20 mouse cellular contexts compared by ENCODE assay signal in the genomic region with DNA sequence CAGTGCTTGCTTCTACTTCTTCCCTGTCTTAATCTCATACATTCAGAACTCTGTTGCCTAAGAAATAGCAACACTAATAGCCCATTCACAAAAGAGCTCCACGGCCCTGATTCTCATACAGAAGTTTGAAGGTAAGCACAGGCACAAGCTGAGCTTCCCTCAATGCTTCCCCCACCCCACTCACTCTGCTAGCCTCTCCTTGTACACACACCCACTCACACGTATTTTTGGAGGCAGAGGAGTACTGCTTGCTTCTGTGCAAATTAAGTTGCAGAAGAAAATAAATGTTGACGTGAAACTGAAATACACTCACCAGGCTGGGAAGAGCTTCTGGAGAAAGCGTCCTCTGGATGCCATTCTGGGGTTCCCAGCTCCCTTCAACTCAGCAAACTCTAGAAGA.
DNase-seq lines count a peak whose midpoint lies in the region; ATAC-seq and TF ChIP-seq lines count a peak whose summit lies in the region.
"Had no signal": no experiment of that assay in that cellular context is flagged by ENCODE, and none has a peak within 500 bp of the region (broad histone marks: within the 10 kb centered on the region; RNA-seq: fewer than 3 reads in every experiment).

No protein-coding gene starts in this region.

- no peak overlapping the region for H3K4me3 ChIP-seq in layer of hippocampus, adult 2 months
- H3K4me3 ChIP-seq: erythroblast, embryonic 14.5 days; limb, embryonic 10.5 days; megakaryocyte, embryonic 14.5 days had no signal

- no peak for TF ChIP-seq CTCF in layer of hippocampus, adult 2 months (conservative IDR thresholded peaks at IDR 0.05)

- ATAC-seq in cerebellum, adult (ENCODE audit: insufficient number of reproducible peaks, low FRiP score, low TSS enrichment) = no peak
- ATAC-seq: forebrain, embryonic 14.5 days; hindbrain, embryonic 16.5 days had no signal

- H3K27ac ChIP-seq in layer of hippocampus, adult 2 months = peak overlapping the region; percentile 65
- H3K27ac ChIP-seq: limb, embryonic 10.5 days had no signal

- intact Hi-C loops in left cerebral cortex, postnatal 36 days (cut with DNase I) = no loop called here

- peak in 1 of 2 experiments; percentile 37 for DNase-seq in layer of hippocampus, adult 2 months (ENCODE audit: low spot score in 2 of 2)
- no peak for DNase-seq in layer of hippocampus, postnatal 10 days (ENCODE audit: low spot score in 2 of 2)
- DNase-seq in brain, adult 2 months (ENCODE audit: low read depth, low spot score) = peak; percentile 93
- peak; percentile 18 to 22 for DNase-seq in layer of hippocampus, postnatal 36 days
- peak; percentile 68 to 69 for DNase-seq in left cerebral cortex, postnatal 36 days (ENCODE audit: low spot score in 2 of 2)
- no peak for DNase-seq in spleen, postnatal 4 days (ENCODE audit: low spot score in 2 of 2)
- DNase-seq in urinary bladder, postnatal 14 days (ENCODE audit: low spot score) = no peak
- DNase-seq: adrenal gland, adult 8-10 months; cerebellum, adult 18-20 months; gastrocnemius, postnatal 10 days; heart, postnatal 10 days; kidney, adult 11 months; kidney, postnatal 10 days; lung, adult 2 months had no signal

Comparison
In these comparisons a context has a peak if more than half of its experiments do, and no peak if none do; other contexts are left out.
1. DNase-seq: peak in brain, adult 2 months (single experiment), layer of hippocampus, postnatal 36 days (2 of 2) and left cerebral cortex, postnatal 36 days (2 of 2); none in layer of hippocampus, postnatal 10 days (0 of 2), spleen, postnatal 4 days (0 of 2) and urinary bladder, postnatal 14 days (single experiment).